Mouse (Mus musculus) ES-Bruce4 (cell line): ENCODE measurements at regions not wholly inside any gene's neighbourhood (a gene's known extent, or its start where the extent isn't known, plus 50 kb on each side); places are given as distances from the start of the nearest gene placed in this dataset.

Experiments
- H3K27ac ChIP-seq: 2 replicates; pipeline ENCODE4 v1.5.1; 2012; ENCODE audit warnings: low read length, inconsistent platforms; ENCODE audit not compliant: insufficient read depth
- H3K27me3 ChIP-seq: 2 replicates; pipeline ENCODE4 v1.6.1; 2012; ENCODE audit warnings: mild to moderate bottlenecking, low read length, inconsistent platforms; ENCODE audit not compliant: control insufficient read depth, poor library complexity, insufficient read depth, severe bottlenecking
- H3K36me3 ChIP-seq: 2 replicates; pipeline ENCODE4 v1.6.1; 2012; ENCODE audit warnings: inconsistent platforms, mild to moderate bottlenecking, low read length, moderate library complexity; ENCODE audit not compliant: control insufficient read depth, poor library complexity, insufficient read depth, severe bottlenecking
- H3K4me1 ChIP-seq: one replicate; pipeline ENCODE4 v1.8.1; 2011; ENCODE audit warnings: low read length; ENCODE audit not compliant: control insufficient read depth, insufficient read depth
- H3K4me3 ChIP-seq: 2 replicates; pipeline ENCODE4 v1.5.1; 2011; ENCODE audit warnings: low read depth, mild to moderate bottlenecking, low read length
- H3K9ac ChIP-seq: 2 replicates; pipeline ENCODE4 v1.6.1; 2012; ENCODE audit warnings: low read depth, mild to moderate bottlenecking, inconsistent platforms; ENCODE audit not compliant: poor library complexity, severe bottlenecking
- H3K9me3 ChIP-seq: replicated peaks from 2 replicates; pipeline ENCODE4 v1.6.1; 2012; ENCODE audit warnings: mild to moderate bottlenecking, low read length, inconsistent platforms; ENCODE audit not compliant: control insufficient read depth, poor library complexity, insufficient read depth, severe bottlenecking
- CTCF ChIP-seq: IDR thresholded peaks from one replicate; pipeline ENCODE4 v1.8.1; 2011; ENCODE audit warnings: low read depth, low read length
- EP300 ChIP-seq: IDR thresholded peaks from 2 replicates; pipeline ENCODE4 v1.6.1; 2011; ENCODE audit warnings: low read depth, low read length; ENCODE audit not compliant: insufficient read depth
- POLR2A ChIP-seq: IDR thresholded peaks from one replicate; pipeline ENCODE4 v1.8.1; 2011; ENCODE audit warnings: low read length; ENCODE audit not compliant: insufficient read depth

DNA sequence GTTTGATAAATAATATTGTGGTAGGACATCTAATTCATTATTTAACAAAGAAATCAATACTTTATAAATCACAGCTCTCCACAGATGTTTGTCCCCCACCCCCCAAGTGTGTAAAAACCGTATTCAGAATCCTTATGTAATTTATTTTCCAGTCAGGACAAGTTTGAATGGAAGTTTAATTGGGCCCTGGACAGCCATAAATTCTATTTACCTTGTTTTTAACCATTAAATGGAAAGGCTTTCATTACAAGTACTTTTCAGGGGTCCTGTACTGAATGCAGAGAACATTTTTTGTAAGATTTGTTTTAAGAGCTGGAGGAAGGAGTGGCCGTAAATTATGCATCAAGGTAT, 384.7 kb upstream of the Robo2 start:
- Histone ChIP-seq H3K4me3 (no peak overlapping the region), H3K27me3 (no peaks in the 10 kb centered on the region), H3K4me1 (no peaks in the 10 kb centered on the region), H3K36me3 (no peaks in the 10 kb centered on the region), H3K9me3 (no peaks in the 10 kb centered on the region), H3K9ac (no peak overlapping the region), H3K27ac (no peak overlapping the region)
- no peak for TF ChIP-seq CTCF
- no peak for TF ChIP-seq EP300
- no peak for TF ChIP-seq POLR2A

DNA sequence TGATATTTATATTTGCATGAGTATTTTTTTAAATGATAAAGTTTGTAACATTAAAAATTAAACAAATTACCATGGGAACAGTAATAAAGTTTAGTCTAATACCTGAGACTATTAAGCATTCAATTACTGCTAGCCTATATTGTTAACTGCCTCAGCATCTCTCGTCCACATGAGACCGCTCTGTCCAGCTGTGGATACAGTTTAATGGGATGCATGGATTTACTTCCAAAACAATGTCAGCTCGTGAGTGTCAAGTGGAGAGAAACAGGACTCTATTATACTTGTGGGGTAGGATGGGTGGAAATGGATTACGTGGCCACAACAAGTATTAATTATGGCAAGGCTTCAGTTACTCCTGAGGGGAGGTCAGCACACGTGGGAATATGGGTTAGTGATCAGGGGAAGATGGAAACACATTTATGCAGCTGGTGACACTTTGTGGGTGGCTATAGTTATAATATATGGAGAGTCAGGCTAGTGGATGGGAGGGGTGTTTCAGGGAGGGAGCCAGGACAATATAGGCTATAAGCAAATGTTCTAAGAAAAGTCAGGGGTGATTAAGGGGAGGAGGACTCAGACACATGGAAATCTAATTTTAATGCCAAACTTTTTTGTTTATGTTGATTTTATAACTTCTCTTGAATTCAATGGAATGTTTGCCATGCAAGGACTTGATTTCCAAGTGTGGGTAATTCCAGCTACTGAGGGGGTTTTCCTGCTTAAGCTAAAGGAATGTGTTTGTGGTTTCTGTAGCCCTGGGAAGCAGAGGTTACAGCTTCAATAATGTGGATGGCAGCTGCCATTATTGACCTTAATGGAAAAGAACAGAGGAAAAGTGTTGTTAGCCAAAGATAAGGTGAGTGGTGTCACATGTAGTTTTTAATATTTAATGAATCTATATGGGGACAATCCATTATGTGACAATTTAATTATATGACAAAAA, 384.0 kb upstream of the Robo2 start:
- Histone ChIP-seq H3K27ac (no peak overlapping the region), H3K9ac (no peak overlapping the region), H3K36me3 (no peaks in the 10 kb centered on the region), H3K4me3 (no peak overlapping the region), H3K27me3 (no peaks in the 10 kb centered on the region), H3K4me1 (no peaks in the 10 kb centered on the region), H3K9me3 (no peaks in the 10 kb centered on the region)
- TF ChIP-seq CTCF (no peak), EP300 (no peak), POLR2A (no peak)

DNA sequence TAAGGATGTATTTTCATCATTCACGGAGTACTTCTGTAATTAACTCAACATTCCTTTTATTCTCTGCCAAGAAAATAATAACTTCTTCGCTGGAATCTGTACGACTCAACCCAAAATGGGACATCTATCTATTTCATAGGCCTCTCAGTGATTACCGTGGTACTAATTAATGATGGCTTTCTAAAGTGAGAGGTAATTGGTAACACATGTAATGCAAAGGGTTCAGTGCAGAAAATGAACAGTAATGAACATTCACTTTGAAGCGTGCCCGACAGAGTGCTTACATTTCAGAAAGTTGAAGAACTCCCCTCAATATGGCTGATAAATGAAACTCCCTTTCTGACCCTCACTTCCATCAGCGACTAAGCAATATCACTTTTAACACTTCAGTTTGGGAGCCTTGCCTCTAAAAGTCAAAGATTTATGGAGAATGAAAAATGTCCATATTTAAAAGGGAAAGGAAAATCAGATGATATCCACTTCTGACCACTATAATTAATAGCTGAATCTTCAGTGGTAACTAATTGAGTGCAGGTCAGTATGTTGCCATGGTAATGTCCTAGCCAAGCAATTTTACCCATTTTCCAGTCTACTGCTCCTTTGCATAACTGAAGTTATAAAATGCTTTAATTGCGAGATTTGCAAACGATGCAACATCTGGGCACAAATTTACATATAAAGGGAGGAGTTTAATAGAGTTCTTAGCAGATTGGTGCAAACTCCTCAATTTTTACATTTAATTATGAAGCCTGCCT, 373.9 kb upstream of the Robo2 start:
- TF ChIP-seq POLR2A (no peak), CTCF (no peak), EP300 (no peak)
- Histone ChIP-seq H3K27ac (no peak overlapping the region), H3K9ac (no peak overlapping the region), H3K36me3 (no peaks in the 10 kb centered on the region), H3K4me3 (no peak overlapping the region), H3K4me1 (no peaks in the 10 kb centered on the region), H3K27me3 (no peaks in the 10 kb centered on the region), H3K9me3 (no peaks in the 10 kb centered on the region)

DNA sequence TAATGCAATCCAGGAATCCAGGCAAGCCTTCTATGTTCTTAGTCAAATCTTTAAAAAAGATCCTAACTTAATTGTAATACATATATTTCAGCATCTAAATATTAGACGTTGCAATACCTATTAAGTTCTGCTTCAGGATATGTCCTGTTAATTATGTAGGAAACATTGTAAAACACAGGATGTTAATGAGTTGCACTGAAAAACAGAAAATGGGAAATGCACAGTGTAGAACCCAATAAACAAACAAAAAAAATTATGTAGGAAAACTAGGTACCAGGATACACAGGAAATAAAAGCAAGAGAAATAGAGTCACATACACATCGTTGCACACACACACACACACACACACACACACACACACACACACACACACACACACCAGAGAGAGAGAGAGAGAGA, 368.8 kb upstream of the Robo2 start:
- no peak overlapping the region for H3K9ac ChIP-seq
- no peaks in the 10 kb centered on the region for H3K4me1 ChIP-seq
- H3K27ac ChIP-seq, result no peak overlapping the region
- no peaks in the 10 kb centered on the region; the same call in 1 of the 2 replicates for H3K9me3 ChIP-seq
- H3K36me3 ChIP-seq, result no peaks in the 10 kb centered on the region
- H3K4me3 ChIP-seq, result no peak overlapping the region
- TF ChIP-seq EP300 (no peak), CTCF (no peak), POLR2A (no peak)
- no peaks in the 10 kb centered on the region for H3K27me3 ChIP-seq

DNA sequence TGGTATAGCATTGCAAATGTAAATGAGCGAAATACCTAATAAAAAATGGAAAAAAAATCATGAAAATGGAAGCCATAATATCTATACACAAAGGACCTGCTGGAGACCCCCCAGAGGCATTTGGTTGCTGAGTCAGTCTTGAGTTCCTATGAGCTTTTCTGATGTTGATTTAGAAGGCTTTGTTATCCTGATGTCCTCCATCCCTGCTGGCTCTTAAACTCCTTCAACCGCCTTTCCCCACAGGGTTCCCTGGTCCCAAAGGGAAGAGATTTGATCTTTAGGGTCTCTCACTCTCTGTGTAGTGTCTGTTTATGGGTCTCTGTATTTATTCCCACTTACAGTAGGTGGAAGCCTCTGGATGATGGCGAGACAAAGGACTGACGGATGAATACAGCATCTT, 356.6 kb upstream of the Robo2 start:
- Histone ChIP-seq H3K4me1 (no peaks in the 10 kb centered on the region), H3K36me3 (no peaks in the 10 kb centered on the region), H3K4me3 (no peak overlapping the region), H3K9me3 (0 out of 2 replicates have a peak, but pooled peaks cover 3% of the 10 kb centered on the region), H3K27me3 (no peaks in the 10 kb centered on the region), H3K27ac (no peak overlapping the region), H3K9ac (no peak overlapping the region)
- no peak for TF ChIP-seq POLR2A
- TF ChIP-seq CTCF, result no peak
- TF ChIP-seq EP300, result no peak

DNA sequence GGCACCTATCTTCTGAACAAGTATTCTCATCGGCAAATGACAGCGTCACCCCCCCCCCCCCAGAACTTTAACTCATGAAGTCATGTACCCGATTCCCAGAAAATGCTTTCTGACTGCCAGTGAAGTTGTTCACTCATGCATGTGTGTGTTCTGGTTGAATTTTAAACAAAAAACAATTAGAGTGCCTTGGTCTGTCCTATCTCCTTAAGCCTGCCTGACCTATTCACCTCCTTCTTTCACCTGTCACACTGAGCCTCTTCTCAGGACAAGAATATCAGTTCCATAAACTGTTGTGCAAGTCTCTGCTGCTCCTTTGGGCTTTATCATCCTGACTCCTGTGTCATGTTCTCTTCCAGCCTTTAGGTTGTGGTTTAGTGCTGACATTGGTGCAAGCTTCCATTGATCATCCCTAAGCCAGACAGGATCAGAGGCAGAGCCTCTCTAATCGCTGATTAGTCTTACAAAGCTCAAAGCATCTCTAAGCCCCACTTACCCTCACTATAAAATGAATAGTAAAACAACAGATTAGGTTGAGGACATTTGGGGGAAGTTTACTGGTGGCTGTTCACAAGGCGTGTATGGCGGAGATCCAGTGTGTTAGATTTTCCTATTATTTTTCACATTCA, 345.2 kb upstream of the Robo2 start:
- no peak overlapping the region for H3K27ac ChIP-seq
- H3K9me3 ChIP-seq, result no peaks in the 10 kb centered on the region
- H3K36me3 ChIP-seq, result no peaks in the 10 kb centered on the region
- no peak overlapping the region for H3K4me3 ChIP-seq
- no peaks in the 10 kb centered on the region for H3K4me1 ChIP-seq
- TF ChIP-seq CTCF (no peak), POLR2A (no peak), EP300 (no peak)
- H3K9ac ChIP-seq, result no peak overlapping the region
- no peaks in the 10 kb centered on the region for H3K27me3 ChIP-seq
